Mouse (Mus musculus) liver, embryonic 12.5 days (tissue): ENCODE data around the gene Igfbp2. TPM values are rescaled to one million over a fixed set of nuclear protein-coding genes. Genes with fewer than 3 reads are reported as not detected.

Experiments used
- ATAC-seq: fragments of 200-750 bp; cut with Nextera tagmentation; 2 replicates; pipeline ENCODE4 v1.8.0; 2017; ENCODE audit warnings: moderate number of reproducible peaks, mild to moderate bottlenecking, moderate library complexity
- H3K27ac ChIP-seq: fragments of 300-500 bp; sonication (generic); 2 replicates; pipeline ENCODE4 v1.5.1; 2016; ENCODE audit warnings: mild to moderate bottlenecking
- H3K27me3 ChIP-seq: fragments of 300-500 bp; sonication (generic); replicated peaks from 2 replicates; pipeline ENCODE4 v1.6.1; 2016; ENCODE audit warnings: mild to moderate bottlenecking, moderate library complexity
- H3K36me3 ChIP-seq: fragments of 300-500 bp; sonication (generic); 2 replicates; pipeline ENCODE4 v1.6.1; 2016; ENCODE audit warnings: mild to moderate bottlenecking, moderate library complexity
- H3K4me1 ChIP-seq: fragments of 300-500 bp; sonication (generic); 2 replicates; pipeline ENCODE4 v1.6.1; 2016
- H3K4me2 ChIP-seq: fragments of 300-500 bp; sonication (generic); 2 replicates; pipeline ENCODE4 v1.6.1; 2016; ENCODE audit warnings: mild to moderate bottlenecking, moderate library complexity
- H3K4me3 ChIP-seq: fragments of 300-500 bp; sonication (generic); 2 replicates; pipeline ENCODE4 v1.5.1; 2016; ENCODE audit warnings: mild to moderate bottlenecking, moderate library complexity
- H3K9ac ChIP-seq: fragments of 300-500 bp; sonication (generic); 2 replicates; pipeline ENCODE4 v1.6.1; 2016; ENCODE audit warnings: mild to moderate bottlenecking, moderate library complexity
- H3K9me3 ChIP-seq: fragments of 300-500 bp; sonication (generic); replicated peaks from 2 replicates; pipeline ENCODE4 v1.6.1; 2016; ENCODE audit warnings: mild to moderate bottlenecking, moderate library complexity
- WGBS: fragments of 180-500 bp; shearing (Covaris S2); methylation state at CpG from one replicate; pipeline ENCODE4 v1.1.7; 2016; ENCODE audit not compliant: insufficient replicate concordance; 5-methylcytosine and 5-hydroxymethylcytosine counted together
- polyA plus RNA-seq: library from polyadenylated mRNA; unstranded; fragments of >200 nt; fragmentation: Nextera tagmentation; extraction: Ambion mirVana; gene quantifications from 2 replicates; pipeline ENCODE4 v1.2.1, GENCODE M21; 2016

Igfbp2 gene
- polyA plus RNA-seq, 1 experiment from 2014 or later = 12.4 TPM

DNA sequence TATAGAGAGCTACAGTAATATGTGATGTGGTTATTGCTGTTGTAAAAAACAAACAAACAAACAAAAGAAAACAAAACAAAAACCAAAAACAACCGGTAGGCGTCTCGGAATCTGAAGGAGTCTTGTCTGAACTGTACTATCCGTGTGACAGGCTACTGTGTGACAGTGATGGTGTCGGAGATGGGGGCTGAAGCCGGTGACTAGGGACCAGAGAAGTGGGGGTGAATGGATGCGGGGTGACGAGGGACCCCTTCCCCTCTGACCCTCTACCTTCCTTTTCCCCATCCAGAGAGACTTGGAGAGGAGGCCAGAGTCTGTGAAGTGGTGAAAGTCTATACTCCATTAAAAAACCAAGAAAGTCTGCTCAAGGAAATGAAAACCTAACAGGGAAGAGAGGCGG lies 34.0 kb downstream of the Igfbp2 start:
- 71% methylated on average over 9 of the region's 9 CpGs for WGBS
- H3K9ac ChIP-seq = no peak overlapping the region
- peaks cover 4% of the 10 kb centered on the region; the same call in 1 of the 2 replicates for H3K27me3 ChIP-seq
- H3K4me3 ChIP-seq = no peak overlapping the region
- H3K4me2 ChIP-seq = no peak overlapping the region
- H3K9me3 ChIP-seq = no peaks in the 10 kb centered on the region
- H3K36me3 ChIP-seq = no peaks in the 10 kb centered on the region
- no peak for ATAC-seq
- H3K27ac ChIP-seq = no peak overlapping the region
- H3K4me1 ChIP-seq = no peaks in the 10 kb centered on the region

GRCm38 (mm10) chr1:72858874-72859273 lies 34.6 kb downstream of the Igfbp2 start:
- Histone ChIP-seq H3K9me3 (no peaks in the 10 kb centered on the region), H3K4me2 (no peak overlapping the region), H3K27me3 (peaks cover 4% of the 10 kb centered on the region; the same call in 1 of the 2 replicates), H3K9ac (no peak overlapping the region), H3K4me3 (no peak overlapping the region), H3K4me1 (no peaks in the 10 kb centered on the region), H3K27ac (no peak overlapping the region), H3K36me3 (no peaks in the 10 kb centered on the region)
- no peak for ATAC-seq
- WGBS = 71% methylated on average over 5 of the region's 5 CpGs

GRCm38 (mm10) chr1:72859963-72860362 lies 35.7 kb downstream of the Igfbp2 start:
- 71% methylated on average over 9 of the region's 9 CpGs for WGBS
- Histone ChIP-seq H3K27me3 (peaks cover 8% of the 10 kb centered on the region), H3K27ac (no peak overlapping the region), H3K4me2 (no peak overlapping the region), H3K9ac (no peak overlapping the region), H3K36me3 (no peaks in the 10 kb centered on the region), H3K4me3 (no peak overlapping the region), H3K9me3 (no peaks in the 10 kb centered on the region), H3K4me1 (no peaks in the 10 kb centered on the region)
- ATAC-seq = no peak

DNA sequence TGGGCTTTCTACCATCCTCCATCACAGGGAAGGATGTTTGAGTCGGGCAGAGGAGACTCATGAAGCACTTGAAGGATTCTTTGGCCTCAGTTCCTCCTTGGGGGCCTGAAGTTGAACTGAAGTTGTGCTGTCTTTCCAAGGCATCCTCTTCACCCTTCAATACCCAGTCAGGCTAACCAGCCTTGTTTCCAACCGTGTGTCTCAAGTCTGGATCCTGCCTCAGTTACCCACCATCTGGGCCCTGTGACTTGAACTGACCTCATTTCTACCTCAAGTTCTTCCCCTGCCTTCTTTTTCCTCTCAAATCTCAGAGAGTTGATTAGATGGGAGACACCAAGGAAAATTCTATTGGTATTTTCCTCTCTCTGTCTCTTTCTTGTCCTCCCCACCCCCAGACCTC lies 36.2 kb downstream of the Igfbp2 start:
- 51% methylated on average over 2 of the region's 2 CpGs for WGBS
- Histone ChIP-seq H3K4me3 (no peak overlapping the region), H3K4me1 (no peaks in the 10 kb centered on the region), H3K9ac (no peak overlapping the region), H3K27ac (no peak overlapping the region), H3K36me3 (no peaks in the 10 kb centered on the region), H3K9me3 (no peaks in the 10 kb centered on the region), H3K27me3 (peaks cover 8% of the 10 kb centered on the region), H3K4me2 (no peak overlapping the region)
- no peak for ATAC-seq

- H3K27me3 ChIP-seq = peaks cover 8% of the 10 kb centered on the region
- H3K4me3 ChIP-seq = no peak overlapping the region
- 54% methylated on average over 2 of the region's 2 CpGs for WGBS
- ATAC-seq = no peak
- no peak overlapping the region for H3K4me2 ChIP-seq
- no peaks in the 10 kb centered on the region for H3K36me3 ChIP-seq
- H3K4me1 ChIP-seq = no peaks in the 10 kb centered on the region
- H3K9ac ChIP-seq = no peak overlapping the region
- no peaks in the 10 kb centered on the region for H3K9me3 ChIP-seq
- no peak overlapping the region for H3K27ac ChIP-seq
These were observed 37.4 kb downstream of the Igfbp2 start for GRCm38 (mm10) chr1:72861702-72862101.

GRCm38 (mm10) chr1:72862248-72862647 lies 37.9 kb downstream of the Igfbp2 start:
- H3K4me3 ChIP-seq = no peak overlapping the region
- H3K36me3 ChIP-seq = no peaks in the 10 kb centered on the region
- no peak overlapping the region for H3K27ac ChIP-seq
- no peak overlapping the region for H3K4me2 ChIP-seq
- H3K4me1 ChIP-seq = no peaks in the 10 kb centered on the region
- no peak for ATAC-seq
- H3K27me3 ChIP-seq = peaks cover 8% of the 10 kb centered on the region
- WGBS = 78% methylated on average over 21 of the region's 21 CpGs
- H3K9me3 ChIP-seq = no peaks in the 10 kb centered on the region
- no peak overlapping the region for H3K9ac ChIP-seq

DNA sequence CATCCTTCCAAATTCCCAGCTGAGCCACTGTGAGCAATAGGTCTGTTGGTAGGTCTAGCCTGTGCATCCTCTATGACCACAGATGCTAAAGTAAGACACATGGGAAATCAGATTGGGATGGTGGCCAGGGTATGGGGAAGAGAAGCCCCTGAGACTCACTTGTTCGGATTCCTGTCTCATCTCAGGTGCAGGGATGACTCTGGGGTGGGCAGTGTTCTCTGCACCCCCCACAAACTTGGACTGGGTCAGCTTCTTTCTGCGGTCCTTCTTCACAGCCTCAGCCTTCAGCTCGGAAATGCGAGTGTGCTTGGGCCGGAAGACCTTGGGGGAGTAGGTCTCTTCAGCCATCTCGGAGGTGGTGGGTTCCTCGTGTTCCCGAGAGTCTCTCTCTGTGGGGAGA lies 39.4 kb downstream of the Igfbp2 start:
- Histone ChIP-seq H3K27me3 (peaks cover 8% of the 10 kb centered on the region), H3K4me1 (0 out of 2 replicates have a peak, but pooled peaks cover 4% of the 10 kb centered on the region), H3K4me3 (no peak overlapping the region), H3K4me2 (no peak overlapping the region), H3K27ac (no peak overlapping the region), H3K36me3 (no peaks in the 10 kb centered on the region), H3K9me3 (no peaks in the 10 kb centered on the region), H3K9ac (no peak overlapping the region)
- 70% methylated on average over 8 of the region's 8 CpGs for WGBS
- ATAC-seq = no peak

- no peak for ATAC-seq
- no peak overlapping the region for H3K4me2 ChIP-seq
- no peak overlapping the region for H3K9ac ChIP-seq
- H3K27me3 ChIP-seq = peaks cover 14% of the 10 kb centered on the region
- H3K27ac ChIP-seq = no peak overlapping the region
- H3K4me3 ChIP-seq = no peak overlapping the region
- no peaks in the 10 kb centered on the region for H3K36me3 ChIP-seq
- no peaks in the 10 kb centered on the region for H3K9me3 ChIP-seq
- WGBS = 68% methylated on average over 3 of the region's 3 CpGs
- H3K4me1 ChIP-seq = peaks cover 8% of the 10 kb centered on the region; the same call in 1 of the 2 replicates
These were observed 40.0 kb downstream of the Igfbp2 start for GRCm38 (mm10) chr1:72864272-72864671.

DNA sequence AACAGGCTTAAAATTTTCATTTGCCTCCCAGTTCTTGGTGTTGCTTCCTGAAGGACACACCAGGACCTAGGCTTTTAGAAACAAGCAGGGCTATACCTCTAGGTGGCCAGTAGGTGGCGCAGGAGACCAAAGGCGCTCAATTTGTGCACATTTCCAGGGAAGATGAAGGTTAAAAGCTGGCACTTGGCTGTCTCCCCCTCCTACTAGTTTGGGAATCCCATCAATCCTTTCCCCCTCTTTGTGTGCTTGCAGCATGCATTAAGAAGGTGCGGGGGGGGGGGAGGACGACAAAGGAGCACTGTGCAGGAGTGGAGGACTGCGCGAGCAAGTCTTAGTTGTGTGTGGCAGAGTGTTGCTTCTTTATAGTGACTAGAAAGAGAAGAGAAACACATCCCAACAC lies 41.6 kb downstream of the Igfbp2 start:
- H3K27ac ChIP-seq = no peak overlapping the region
- WGBS = 23% methylated on average over 6 of the region's 6 CpGs
- no peak overlapping the region for H3K4me2 ChIP-seq
- no peak overlapping the region for H3K4me3 ChIP-seq
- no peak overlapping the region for H3K9ac ChIP-seq
- H3K27me3 ChIP-seq = peaks cover 26% of the 10 kb centered on the region
- H3K9me3 ChIP-seq = no peaks in the 10 kb centered on the region
- no peaks in the 10 kb centered on the region for H3K36me3 ChIP-seq
- ATAC-seq = no peak
- peaks cover 20% of the 10 kb centered on the region; the same call in 1 of the 2 replicates for H3K4me1 ChIP-seq

- no peaks in the 10 kb centered on the region for H3K9me3 ChIP-seq
- no peak overlapping the region for H3K9ac ChIP-seq
- no peak for ATAC-seq
- H3K4me3 ChIP-seq = no peak overlapping the region
- H3K27ac ChIP-seq = no peak overlapping the region
- no peak overlapping the region for H3K4me2 ChIP-seq
- H3K4me1 ChIP-seq = peaks cover 25% of the 10 kb centered on the region
- WGBS = 60% methylated on average over 5 of the region's 5 CpGs
- no peaks in the 10 kb centered on the region for H3K36me3 ChIP-seq
- H3K27me3 ChIP-seq = peaks cover 31% of the 10 kb centered on the region
These were observed 42.1 kb downstream of the Igfbp2 start for GRCm38 (mm10) chr1:72866417-72866816.

GRCm38 (mm10) chr1:72867346-72867745 lies 43.0 kb downstream of the Igfbp2 start:
- Histone ChIP-seq H3K27ac (no peak overlapping the region), H3K36me3 (no peaks in the 10 kb centered on the region), H3K9ac (no peak overlapping the region), H3K4me1 (peaks cover 34% of the 10 kb centered on the region), H3K9me3 (no peaks in the 10 kb centered on the region), H3K4me2 (no peak overlapping the region), H3K4me3 (no peak overlapping the region), H3K27me3 (peaks cover 40% of the 10 kb centered on the region)
- ATAC-seq = no peak
- WGBS = 67% methylated on average over 1 of the region's 1 CpGs

- Histone ChIP-seq H3K27me3 (peaks cover 49% of the 10 kb centered on the region), H3K9ac (no peak overlapping the region), H3K4me1 (peaks cover 45% of the 10 kb centered on the region), H3K4me3 (no peak overlapping the region), H3K27ac (no peak overlapping the region), H3K36me3 (no peaks in the 10 kb centered on the region), H3K9me3 (no peaks in the 10 kb centered on the region), H3K4me2 (no peak overlapping the region)
- no peak for ATAC-seq
- WGBS = 28% methylated on average over 10 of the region's 10 CpGs
These were observed 44.3 kb downstream of the Igfbp2 start for GRCm38 (mm10) chr1:72868429-72869215.

DNA sequence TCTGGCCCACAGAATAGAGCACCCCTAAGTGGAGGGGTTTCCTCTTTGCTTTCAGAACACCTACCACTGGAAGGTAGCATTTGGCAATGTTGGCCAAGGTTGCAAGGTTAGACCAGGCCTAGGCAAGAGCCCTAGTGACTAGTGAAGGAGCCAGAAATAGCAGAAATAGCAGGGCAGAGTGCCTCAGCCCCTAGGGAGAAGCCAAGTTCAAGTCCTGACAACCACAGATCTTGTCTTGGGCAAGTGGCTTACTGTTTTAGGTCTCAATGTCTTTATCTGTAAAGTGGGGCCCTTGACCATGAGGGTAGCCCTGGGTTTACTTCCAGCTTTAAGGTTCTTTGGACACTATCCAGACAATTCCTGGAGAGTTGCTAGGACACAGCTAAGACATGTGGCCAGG lies 45.0 kb downstream of the Igfbp2 start:
- no peak for ATAC-seq

More for the DNA sequence above, 45.0 kb downstream of the Igfbp2 start:
- no peaks in the 10 kb centered on the region for H3K36me3 ChIP-seq
- H3K9ac ChIP-seq = no peak overlapping the region
- H3K27me3 ChIP-seq = peaks cover 53% of the 10 kb centered on the region
- H3K4me2 ChIP-seq = no peak overlapping the region
- no peak overlapping the region for H3K27ac ChIP-seq
- no peaks in the 10 kb centered on the region for H3K9me3 ChIP-seq
- H3K4me3 ChIP-seq = no peak overlapping the region
- peaks cover 52% of the 10 kb centered on the region for H3K4me1 ChIP-seq
